Mouse (Mus musculus) E14TG2a.4 (cell line): Measurements from ENCODE around the gene Mdc1.

Source experiments
- H3K27me3 ChIP-seq: 2 replicates; pipeline ENCODE4 v1.6.1; 2014; ENCODE audit warnings: low read length, control low read depth; ENCODE audit not compliant: insufficient read depth
- H3K36me3 ChIP-seq: 2 replicates; pipeline ENCODE4 v1.6.1; 2014; ENCODE audit warnings: low read length, control low read depth; ENCODE audit not compliant: insufficient read depth
- H3K4me1 ChIP-seq: replicated peaks from 2 replicates; pipeline ENCODE4 v1.6.1; 2014; ENCODE audit warnings: low read depth, low read length, control low read depth
- H3K4me3 ChIP-seq: replicated peaks from 2 replicates; pipeline ENCODE4 v1.5.1; 2014; ENCODE audit warnings: mild to moderate bottlenecking, low read length
- H3K9me3 ChIP-seq: 2 replicates; pipeline ENCODE4 v1.6.1; 2014; ENCODE audit warnings: low read length, control low read depth
- CTCF ChIP-seq: conservative IDR thresholded peaks from 2 replicates; pipeline ENCODE4 v1.5.1; 2014; ENCODE audit warnings: low read length
- NANOG ChIP-seq: IDR thresholded peaks from 2 replicates; pipeline ENCODE4 v1.6.1; 2014; ENCODE audit warnings: borderline replicate concordance, low read length, mixed read lengths
- POU5F1 ChIP-seq: IDR thresholded peaks from 2 replicates; pipeline ENCODE4 v1.6.1; 2014; ENCODE audit warnings: low read length, borderline replicate concordance

Mdc1 gene

GRCm38 (mm10) chr17:35841076-35841950, at the start of gene Mdc1:
Gene Mdc1, plus strand, starts transcription at chr17:35841515.
- Histone ChIP-seq H3K36me3 (peaks cover 41% of the 10 kb centered on the region), H3K9me3 (no peaks in the 10 kb centered on the region), H3K4me1 (peaks cover 36% of the 10 kb centered on the region), H3K27me3 (no peaks in the 10 kb centered on the region), H3K4me3 (peak within 1 kb of the TSS; percentile 97)
- no peak for TF ChIP-seq NANOG
- no peak for TF ChIP-seq CTCF
- TF ChIP-seq POU5F1, result no peak

GRCm38 (mm10) chr17:35792837-35793236, 48.5 kb upstream of the Mdc1 start:
- no peak overlapping the region for H3K4me3 ChIP-seq
- no peaks in the 10 kb centered on the region for H3K27me3 ChIP-seq
- H3K9me3 ChIP-seq, result no peaks in the 10 kb centered on the region
- no peaks in the 10 kb centered on the region for H3K36me3 ChIP-seq
- H3K4me1 ChIP-seq, result 0 out of 2 replicates have a peak, but pooled peaks cover 3% of the 10 kb centered on the region
- no peak for TF ChIP-seq NANOG
- no peak for TF ChIP-seq POU5F1
- TF ChIP-seq CTCF, result no peak

DNA sequence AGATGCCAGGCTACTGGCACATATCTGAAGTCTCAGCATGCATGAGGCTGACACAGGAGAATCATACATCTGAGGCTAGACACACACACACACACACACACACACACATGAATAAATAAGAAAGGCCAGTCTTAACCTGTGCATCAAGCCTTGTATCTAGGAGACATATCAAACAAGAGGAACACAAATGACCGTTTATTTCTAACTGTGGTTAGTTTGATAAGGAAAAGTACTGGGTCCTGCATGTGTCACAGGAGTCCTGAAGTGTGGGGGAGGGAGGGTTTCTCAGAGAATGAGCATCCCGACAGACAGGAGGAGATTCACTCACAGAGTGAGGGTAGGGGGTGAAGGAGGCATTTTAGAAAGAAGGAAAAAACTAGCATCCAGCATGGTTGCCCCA, 46.2 kb upstream of the Mdc1 start:
- H3K9me3 ChIP-seq, result no peaks in the 10 kb centered on the region
- no peak overlapping the region for H3K4me3 ChIP-seq
- no peaks in the 10 kb centered on the region for H3K27me3 ChIP-seq
- no peaks in the 10 kb centered on the region for H3K36me3 ChIP-seq
- H3K4me1 ChIP-seq, result 0 out of 2 replicates have a peak, but pooled peaks cover 3% of the 10 kb centered on the region
- TF ChIP-seq NANOG (no peak), POU5F1 (no peak), CTCF (no peak)

DNA sequence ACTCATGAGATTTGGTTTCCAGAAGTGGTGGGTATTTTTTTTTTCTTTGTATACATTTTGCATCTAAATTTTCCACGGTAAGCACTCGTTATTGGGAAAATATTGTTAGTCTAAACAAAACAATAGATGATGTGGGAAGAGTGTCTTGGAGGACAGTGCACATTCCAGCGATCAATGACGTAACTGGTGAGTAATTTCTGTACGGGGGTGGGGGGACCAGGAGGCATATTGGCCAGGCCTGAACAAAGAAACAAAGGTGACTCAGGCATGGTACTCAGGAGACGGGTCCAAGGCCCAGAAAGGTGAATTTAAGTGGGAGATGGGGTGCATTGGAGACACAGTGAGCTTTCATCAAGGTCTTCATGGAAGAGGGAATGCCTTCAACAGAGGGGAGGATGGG, 45.7 kb upstream of the Mdc1 start:
- Histone ChIP-seq H3K27me3 (no peaks in the 10 kb centered on the region), H3K4me1 (0 out of 2 replicates have a peak, but pooled peaks cover 3% of the 10 kb centered on the region), H3K4me3 (no peak overlapping the region), H3K36me3 (no peaks in the 10 kb centered on the region), H3K9me3 (no peaks in the 10 kb centered on the region)
- TF ChIP-seq CTCF (no peak), NANOG (no peak), POU5F1 (no peak)

DNA sequence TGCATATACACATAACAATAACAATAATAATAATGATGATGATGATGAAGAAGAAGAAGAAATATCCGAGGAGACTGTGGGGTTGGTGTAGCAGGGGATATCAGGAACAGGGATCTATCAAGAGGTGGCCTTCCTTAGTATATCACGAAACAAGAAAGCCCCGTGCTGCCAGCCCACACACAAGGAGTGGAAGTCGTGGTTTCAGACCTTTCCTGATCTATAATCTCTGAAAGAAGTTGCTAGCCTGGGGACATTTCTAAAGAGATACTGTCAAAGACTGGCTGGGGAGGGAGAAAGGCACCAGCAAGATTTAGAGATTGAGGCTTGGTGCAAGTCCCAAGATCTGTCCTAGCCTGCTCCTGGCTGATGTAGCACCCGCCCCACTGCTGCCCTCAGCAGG, 44.5 kb upstream of the Mdc1 start:
- no peaks in the 10 kb centered on the region for H3K9me3 ChIP-seq
- H3K4me3 ChIP-seq, result no peak overlapping the region
- peaks cover 10% of the 10 kb centered on the region for H3K4me1 ChIP-seq
- TF ChIP-seq CTCF (no peak), NANOG (no peak), POU5F1 (no peak)
- no peaks in the 10 kb centered on the region for H3K27me3 ChIP-seq
- no peaks in the 10 kb centered on the region for H3K36me3 ChIP-seq

- H3K27me3 ChIP-seq, result no peaks in the 10 kb centered on the region
- H3K4me3 ChIP-seq, result no peak overlapping the region
- H3K9me3 ChIP-seq, result no peaks in the 10 kb centered on the region
- no peaks in the 10 kb centered on the region for H3K36me3 ChIP-seq
- no peak for TF ChIP-seq CTCF
- TF ChIP-seq POU5F1, result no peak
- TF ChIP-seq NANOG, result no peak
- peaks cover 31% of the 10 kb centered on the region for H3K4me1 ChIP-seq
These were observed 40.4 kb upstream of the Mdc1 start for GRCm38 (mm10) chr17:35800905-35801304.

GRCm38 (mm10) chr17:35803020-35803419, 38.3 kb upstream of the Mdc1 start:
- Histone ChIP-seq H3K27me3 (no peaks in the 10 kb centered on the region), H3K4me1 (peaks cover 37% of the 10 kb centered on the region), H3K36me3 (no peaks in the 10 kb centered on the region), H3K4me3 (no peak overlapping the region), H3K9me3 (no peaks in the 10 kb centered on the region)
- TF ChIP-seq POU5F1, result no peak
- no peak for TF ChIP-seq NANOG
- no peak for TF ChIP-seq CTCF

DNA sequence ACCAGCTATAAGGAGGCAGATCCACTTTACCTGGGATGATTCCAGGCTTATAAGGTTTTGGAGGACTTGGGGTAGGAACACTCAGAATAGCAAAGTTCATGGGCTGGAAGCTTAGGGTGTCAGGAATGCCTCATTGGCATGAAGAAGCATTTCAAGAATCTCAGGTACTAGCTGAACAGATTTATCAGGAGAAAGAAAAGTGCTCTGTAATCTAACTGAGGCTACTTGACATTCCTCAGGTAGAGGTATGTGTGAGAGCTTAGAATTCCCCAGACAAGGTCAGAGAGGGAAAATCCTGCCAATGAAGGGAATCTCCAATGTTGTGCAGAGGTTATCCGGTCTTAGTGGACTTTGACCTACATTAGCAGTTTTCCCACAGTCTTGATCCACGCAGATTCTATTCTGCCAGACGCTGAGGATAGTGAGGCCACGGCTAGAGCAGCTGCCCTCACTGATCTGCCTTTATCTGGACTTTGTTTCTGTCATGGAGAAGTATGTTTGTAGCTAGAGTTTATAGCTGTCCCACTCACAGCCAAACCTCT, 37.4 kb upstream of the Mdc1 start:
- no peak overlapping the region for H3K4me3 ChIP-seq
- no peaks in the 10 kb centered on the region for H3K36me3 ChIP-seq
- no peaks in the 10 kb centered on the region for H3K27me3 ChIP-seq
- TF ChIP-seq NANOG (no peak), CTCF (no peak), POU5F1 (no peak)
- no peaks in the 10 kb centered on the region for H3K9me3 ChIP-seq
- peaks cover 45% of the 10 kb centered on the region for H3K4me1 ChIP-seq

- H3K4me1 ChIP-seq, result peaks cover 60% of the 10 kb centered on the region
- H3K4me3 ChIP-seq, result no peak overlapping the region
- no peaks in the 10 kb centered on the region for H3K9me3 ChIP-seq
- no peaks in the 10 kb centered on the region for H3K27me3 ChIP-seq
- TF ChIP-seq CTCF, result no peak
- TF ChIP-seq POU5F1, result no peak
- TF ChIP-seq NANOG, result no peak
- H3K36me3 ChIP-seq, result no peaks in the 10 kb centered on the region
These were observed 33.2 kb upstream of the Mdc1 start for GRCm38 (mm10) chr17:35808073-35808472.
